Mouse (Mus musculus) kidney, postnatal 14 days (tissue): ENCODE data around the gene Ryr2.
"Not testable (repeated sequence)": the region's sequence is repeated elsewhere in the genome, so short reads cannot be mapped to it uniquely, and the experiment has no call there.

Experiments used
- DNase-seq: peaks from one replicate; pipeline ENCODE4 v3.0.0; 2022; ENCODE audit warnings: mixed read lengths

Ryr2 gene

DNA sequence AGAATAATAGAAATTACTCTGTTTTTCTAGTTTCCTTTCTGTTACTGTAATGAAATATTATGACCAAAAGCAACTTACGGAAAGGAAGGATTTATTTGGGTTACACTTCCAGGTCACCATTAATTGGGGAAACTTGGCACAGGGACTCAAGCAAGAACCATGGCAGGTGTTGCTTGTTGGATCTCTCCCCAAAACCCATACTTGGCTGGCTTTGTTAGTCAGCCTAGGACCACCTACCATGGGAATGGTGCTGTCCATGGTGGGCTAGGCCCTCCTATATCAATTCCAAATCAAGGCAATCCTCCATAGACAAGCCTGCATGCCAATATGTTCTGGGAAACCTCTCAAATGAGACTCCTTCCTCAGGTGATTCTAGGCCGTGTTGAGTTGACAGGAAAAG, 237.3 kb downstream of the Ryr2 start:
- DNase-seq = no peak

DNA sequence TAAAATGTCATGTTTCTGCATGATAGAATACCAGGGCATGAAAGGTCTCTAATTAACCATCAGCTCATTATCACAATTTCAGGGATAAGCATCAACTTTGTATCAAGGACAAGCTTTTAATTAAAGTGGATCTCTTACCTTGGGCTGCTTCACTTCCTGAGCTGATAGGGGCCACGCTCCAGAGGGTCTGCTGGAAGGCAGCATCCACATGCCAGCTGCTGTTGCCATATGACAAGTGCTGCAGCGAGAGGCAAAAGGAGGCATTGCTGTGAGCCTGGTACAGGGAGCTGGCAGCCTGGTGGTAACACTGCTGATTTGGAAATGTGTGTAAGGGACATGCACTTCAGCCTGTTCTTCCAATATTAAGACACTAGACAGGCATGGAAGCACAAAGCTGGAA, 237.8 kb downstream of the Ryr2 start:
- no peak for DNase-seq

DNA sequence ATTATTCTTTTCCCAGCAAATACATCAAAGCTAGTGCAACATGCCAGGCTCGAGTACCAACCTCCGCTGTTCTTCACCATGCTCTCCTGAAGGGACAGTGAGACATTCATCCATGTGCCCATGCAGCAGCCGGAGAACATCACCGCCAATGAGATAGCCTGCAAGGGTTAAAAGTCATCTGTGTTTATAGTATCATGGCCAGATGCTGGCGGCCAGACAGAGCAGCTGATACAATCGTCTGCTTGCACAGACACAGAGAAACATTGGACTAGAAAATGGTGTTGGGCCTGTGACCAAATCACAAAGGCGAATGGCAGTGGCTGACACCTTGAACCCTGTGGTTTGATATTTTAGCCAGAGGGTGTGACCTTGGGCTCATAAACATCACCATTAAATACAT, 238.7 kb downstream of the Ryr2 start:
- peak; percentile 2 for DNase-seq

DNA sequence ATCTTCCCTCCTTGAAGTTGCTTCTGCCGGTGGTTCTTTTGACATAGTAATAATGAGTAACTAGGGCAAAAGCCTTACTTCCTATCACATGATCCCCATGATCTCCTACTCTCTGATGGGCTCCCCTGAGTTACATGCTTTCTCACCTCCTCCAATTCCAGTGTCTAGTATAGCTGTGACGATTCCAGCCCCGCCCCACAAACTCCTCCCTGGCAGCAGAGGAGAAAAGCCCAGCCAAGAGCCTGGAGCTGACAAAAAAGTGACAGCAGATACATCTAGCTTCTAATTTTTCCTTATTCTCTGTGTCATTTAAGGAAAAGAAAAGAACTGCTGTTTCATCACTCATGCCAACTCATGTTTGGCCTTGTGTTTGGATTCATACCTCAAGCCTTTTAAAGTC, 241.5 kb downstream of the Ryr2 start:
- DNase-seq = no peak

DNA sequence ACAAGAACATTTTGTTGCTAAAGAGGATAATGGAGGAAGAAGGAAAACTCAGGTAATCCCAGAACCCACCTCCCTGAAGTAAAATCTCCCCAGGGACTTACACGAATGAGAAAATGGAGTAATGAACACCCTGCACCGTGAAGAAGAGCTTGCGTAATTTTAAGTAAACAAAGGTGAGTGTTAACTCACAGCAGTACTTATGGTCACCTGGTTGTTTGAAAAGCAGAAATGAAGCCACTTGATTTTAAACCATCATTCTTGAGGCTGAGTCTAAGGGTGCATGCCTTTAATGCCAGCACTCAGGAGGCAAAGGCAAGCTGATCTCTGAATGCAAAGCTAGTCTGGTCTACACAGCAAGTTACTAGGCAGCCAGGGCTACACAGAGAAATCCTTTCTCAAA, 255.1 kb downstream of the Ryr2 start:
- no peak for DNase-seq

DNA sequence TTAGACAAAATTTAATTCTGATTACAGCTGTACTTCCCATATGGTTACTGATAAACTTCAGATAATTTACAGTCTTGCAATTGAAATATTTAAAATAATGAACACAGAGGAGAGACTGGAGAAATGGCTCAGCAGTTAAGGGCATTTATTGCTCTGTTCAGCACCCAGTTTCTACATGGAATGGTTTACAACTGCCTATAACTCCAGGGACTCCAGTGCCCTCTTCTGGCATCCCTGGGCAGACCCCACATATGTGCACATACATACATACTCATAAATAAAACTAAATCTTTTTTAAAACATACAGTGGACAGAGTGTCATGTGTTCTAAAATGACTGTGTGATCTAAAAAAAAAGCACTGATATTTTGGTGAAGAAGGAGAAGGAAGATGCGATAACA, 262.9 kb downstream of the Ryr2 start:
- DNase-seq = no peak

DNA sequence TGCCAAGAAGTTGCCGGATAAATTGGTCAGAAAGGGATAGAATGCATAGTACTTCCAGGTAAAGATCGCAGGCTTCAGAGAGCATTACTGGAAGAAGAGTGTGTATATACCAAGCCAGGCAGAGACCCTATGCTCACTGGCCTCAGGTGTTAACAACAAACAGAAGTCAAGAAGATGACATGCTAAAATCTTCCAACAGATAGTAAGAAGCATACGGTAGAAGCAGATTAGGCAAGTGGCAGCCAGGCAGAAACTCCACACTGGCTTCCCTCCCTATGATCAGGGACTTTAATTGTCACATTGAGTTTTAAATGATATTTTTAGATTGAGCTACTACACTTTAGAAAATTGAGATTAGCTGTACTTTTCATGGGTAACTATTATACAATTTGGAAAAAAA, 268.9 kb downstream of the Ryr2 start:
- DNase-seq = no peak

DNA sequence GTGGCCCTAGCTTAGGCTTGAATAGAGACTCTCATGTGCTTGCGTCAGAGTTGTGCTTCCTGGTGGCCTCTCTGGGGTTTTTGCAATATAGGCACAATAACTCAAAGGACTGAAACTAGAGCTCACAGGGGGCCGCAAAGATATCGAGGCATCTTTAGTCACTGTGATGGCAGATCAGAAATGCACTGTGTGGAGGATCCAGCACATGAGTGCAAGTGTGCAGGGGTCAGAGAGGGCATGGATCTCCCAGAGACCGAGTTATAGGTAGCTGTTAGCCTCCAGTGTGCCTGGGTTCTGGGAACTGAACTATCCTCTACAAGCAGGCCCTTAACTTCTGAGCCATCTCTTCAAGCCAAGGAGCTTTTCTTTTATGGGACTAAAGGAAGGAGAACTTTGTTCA, 269.6 kb downstream of the Ryr2 start:
- DNase-seq = no peak

DNA sequence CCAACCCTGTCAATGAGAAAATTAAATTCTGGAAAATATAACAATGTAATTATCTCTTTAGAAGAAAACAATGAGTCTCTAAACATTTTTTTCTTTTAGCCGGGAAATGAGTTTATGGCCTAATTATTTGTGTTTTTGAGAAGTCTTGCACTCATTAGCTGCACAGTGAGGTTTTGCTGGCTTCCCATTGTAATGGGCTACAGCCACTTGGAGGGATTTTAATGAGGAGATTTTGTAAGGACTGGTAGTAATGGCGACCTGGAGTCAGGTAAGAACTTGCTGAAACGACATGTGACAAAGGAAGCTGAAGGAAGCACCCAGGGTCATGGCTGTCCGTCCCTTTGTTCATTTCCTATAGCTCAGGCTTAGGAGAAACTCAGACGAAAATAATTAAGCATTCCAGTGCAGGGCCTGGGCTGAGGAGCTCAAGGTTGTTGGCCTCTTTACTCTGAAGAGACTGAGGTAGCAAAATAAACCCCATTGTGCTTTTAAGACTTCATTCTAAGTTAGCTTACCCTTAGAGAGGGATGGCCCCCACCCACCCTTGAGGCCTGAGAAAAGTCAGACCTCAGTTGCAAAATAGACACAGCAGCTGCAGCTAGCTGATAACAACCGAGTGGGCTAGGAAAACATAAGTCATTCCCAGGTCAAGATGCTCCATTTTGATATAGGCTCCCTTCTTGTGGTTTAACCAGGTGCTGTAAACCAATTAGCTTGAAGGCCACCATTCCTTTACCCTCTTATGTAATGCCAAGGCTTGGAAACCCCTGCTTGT, 270.3 kb downstream of the Ryr2 start:
- no peak for DNase-seq

DNA sequence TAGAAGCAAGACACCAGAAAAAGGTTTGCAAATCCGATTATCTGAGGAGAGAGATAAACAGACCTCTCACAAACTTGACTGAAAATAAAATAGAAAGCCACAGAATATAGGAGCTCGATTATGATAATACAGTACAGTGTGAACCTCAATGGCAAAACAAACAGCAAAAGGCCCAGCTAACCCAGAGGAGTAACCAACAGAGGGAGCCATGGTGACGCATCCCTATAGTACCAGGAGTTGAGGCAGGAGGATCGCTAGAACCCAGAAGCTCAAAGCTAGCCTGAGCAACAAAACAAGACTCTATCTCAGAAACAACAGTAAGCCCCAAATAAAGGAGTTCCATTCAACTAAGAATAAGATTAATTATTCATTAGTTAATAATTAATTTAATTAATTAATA, 275.5 kb downstream of the Ryr2 start:
- no peak for DNase-seq

DNA sequence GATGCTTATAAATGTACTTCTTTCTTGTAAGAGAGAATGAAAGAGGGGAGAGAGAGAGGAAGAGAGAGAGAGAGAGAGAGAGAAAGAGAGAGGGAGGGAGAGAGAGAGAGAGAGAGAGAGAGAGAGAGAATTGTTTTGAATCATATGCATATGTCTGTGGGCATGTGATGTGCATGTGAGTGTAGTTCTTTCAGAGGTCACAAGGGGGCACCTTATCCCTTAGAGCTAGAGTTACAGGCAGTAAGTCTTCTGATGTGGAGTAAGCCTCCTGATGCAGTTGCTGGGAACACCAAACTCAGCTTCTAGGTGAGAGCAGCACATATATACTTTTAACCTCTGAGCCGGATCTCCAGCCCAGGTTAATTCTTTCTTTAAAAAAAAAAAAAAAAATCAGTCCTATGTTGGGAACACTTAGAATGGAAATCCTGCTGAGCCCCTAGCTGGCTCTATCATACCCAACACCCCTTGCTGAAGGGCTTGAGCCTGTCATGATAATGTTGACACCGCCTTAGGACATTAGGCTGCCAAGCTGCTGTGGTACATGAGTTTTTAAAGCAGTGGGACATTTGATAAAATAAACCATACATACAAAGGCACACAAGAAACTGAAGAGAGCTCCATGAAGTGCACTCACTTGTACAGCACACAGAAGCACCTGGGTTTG, 281.1 kb downstream of the Ryr2 start:
- DNase-seq = no peak

DNA sequence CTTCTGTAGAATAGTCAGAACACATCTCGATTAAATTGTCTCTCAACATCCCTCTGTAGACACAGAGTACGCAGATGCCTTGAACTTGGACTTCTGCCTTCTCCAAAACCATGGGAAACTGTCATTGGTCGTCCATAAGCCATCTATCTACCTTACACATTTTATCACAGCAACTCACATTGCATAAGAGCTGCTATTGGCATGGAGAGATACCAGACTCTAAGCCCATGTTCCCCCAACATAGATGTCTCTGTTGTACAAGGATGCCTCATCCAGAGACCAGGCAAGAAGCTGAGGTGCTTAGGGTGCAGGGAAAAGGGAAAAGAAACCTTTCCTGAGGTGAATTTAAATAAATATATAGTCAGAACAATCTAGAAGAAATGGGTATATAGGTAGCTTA, 288.0 kb downstream of the Ryr2 start:
- no peak for DNase-seq

DNA sequence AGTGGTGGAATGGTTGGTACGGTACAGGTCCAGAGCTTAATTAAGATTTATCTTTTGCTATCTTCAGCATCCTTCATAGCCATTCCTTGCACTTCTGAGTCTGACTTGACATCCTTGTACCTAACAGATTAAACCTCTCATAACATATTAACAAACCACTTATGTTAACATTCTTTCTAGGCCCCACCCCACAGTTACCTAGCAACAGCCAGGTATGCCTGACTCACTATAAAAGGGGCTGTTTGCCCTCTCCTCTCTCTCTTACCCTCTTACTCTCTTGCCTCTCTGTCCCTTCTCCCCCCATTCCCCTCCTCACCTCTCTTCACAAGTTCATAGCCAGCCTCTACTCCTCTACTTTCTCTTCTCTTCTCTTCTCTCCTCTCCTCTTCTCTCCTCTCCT, 297.4 kb downstream of the Ryr2 start:
- not testable (repeated sequence) for DNase-seq

DNA sequence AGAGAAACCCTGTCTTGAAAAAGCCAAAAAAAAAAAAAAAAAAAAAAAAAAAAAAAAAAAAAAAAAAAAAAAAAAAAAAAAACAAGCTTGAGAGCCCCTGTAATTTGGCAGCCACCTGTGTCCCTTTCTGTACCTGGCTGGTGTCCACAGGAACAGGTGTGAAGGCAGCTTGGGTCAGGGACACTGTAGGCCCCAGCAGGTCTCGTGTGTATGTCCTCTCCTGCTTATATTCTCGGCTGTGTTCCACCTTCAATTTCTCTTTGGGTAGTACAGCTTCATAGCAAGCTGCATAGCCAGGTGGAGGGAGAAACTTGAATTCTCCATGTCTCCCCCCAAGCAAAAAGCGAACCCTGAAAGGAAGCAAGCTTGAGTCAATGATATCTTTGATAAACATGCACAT, 314.2 kb downstream of the Ryr2 start:
- no peak for DNase-seq

DNA sequence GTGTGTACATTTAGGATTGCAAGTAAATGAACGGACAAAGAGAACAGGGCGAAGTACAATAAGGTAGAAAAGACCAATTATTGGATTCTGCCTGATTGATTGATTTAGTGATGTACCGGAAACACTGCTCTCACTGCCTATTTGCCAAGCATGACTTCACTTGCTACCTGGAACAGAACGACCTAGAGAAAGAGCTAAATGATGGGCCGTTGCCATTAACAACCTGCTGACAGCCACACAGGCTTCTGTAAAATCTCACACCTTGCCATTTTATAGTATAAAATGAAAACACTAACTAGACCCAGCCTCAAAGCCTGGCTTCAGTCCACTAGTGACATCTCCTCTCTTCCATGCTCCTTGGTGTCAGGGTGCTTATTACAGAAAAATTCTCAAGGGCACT, 316.2 kb downstream of the Ryr2 start:
- DNase-seq = no peak

DNA sequence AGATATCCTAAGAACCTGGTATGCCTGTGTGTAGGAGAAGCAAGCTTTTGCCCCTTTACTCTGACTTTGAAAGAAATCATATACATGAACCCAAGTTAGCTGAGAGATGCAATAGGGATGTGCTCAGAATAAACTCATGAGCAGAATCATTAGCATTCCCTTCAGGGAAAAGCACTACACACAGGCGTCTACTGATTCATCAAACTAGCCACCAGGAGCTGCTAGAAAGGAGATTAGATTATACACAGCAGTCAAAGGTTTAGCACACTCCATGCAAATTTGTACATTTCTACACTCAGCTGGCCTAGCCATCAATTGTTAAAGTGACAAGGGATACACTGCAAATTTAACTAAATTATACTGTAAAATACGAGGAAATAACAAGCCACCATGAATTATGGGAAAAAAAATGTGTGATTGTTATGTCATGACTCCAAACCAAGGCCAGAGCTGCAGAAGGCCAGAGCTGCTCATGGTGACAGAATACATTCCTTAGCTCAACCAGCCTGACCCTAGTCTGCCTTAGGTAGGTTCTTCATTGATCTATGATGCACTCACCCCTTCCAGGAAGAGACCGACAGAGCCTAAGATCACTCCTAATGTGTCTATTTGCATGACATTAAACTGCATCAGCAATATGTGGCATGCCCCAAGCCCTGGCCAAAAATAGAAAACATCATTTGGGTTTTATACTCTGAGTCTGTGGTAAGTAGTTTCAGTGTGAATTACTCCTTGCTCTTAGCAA, 324.2 kb downstream of the Ryr2 start:
- no peak for DNase-seq

DNA sequence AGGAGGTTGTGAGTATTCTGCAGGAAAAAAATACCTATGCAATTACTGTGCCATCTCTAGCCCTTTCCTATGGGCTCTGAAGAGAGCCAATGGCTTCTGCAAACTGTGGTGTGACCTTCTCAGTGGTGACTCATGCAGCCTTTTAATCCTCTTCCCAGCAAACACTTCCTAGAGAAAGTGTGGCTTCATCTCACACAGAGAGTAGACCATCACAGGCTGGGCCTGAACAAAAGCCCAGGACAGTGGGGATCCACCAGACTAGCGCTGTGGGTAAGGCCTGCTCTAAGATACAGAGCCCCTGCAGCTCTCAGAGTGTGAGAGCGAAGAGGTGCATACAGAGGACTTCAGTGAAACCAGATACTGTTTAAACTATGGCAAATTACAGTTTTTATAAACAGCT, 325.7 kb downstream of the Ryr2 start:
- DNase-seq = no peak

DNA sequence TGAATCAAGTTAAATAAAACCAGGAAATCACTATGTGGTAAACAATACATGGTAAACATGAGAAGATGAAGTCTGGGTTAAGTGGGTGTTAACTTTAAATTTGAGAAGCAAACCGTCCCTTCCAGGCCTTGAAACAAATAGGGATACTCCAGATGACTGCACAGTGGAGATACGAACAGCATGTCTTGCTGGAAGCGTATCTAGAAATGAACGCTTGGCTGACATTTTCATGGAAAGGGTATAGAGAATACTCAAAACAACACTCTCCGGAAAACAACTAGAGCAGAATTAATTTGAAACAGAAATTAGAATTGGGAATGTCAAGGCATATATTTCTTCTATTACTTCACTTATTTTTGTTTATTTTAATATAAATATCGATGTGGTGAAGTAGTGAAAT, 329.0 kb downstream of the Ryr2 start:
- no peak for DNase-seq

DNA sequence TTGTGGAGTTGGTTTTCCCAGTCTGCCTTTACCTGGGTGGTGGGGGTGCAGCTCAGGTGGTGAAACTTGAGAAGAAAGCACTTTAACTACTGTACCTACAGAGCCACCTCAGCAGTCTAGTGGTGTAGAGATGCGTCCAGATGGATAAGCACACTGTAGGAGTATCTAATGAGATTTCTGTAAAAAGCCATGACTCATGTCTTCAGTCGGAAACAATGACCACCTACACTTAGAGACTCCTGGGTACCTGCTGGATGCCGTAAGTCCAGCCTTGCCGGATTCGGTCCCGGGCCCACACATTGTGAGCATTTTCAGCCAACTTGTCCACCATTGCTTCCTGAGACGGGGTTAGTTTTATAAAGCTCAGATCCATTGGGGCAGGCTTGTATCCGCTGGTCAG, 334.6 kb downstream of the Ryr2 start:
- no peak for DNase-seq

DNA sequence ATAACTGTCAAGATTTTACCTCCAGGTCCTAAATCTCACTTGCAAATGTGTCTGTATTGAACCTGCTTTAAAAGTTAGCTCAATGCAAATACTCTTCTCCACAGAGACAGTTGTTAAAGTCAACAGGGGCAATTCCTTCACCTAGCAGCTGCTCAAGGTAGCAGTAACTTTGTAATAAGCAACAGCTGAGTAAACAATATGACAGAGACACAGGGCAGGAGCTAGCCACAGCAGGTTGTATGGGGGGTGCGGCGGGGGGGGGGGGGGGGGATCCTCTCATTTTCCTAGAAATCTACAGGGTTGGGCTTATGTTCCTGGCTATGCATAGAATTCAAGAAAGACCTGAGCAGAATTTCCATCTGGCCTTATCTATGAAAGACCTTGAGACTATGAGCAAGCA, 339.8 kb downstream of the Ryr2 start:
- no peak for DNase-seq

DNA sequence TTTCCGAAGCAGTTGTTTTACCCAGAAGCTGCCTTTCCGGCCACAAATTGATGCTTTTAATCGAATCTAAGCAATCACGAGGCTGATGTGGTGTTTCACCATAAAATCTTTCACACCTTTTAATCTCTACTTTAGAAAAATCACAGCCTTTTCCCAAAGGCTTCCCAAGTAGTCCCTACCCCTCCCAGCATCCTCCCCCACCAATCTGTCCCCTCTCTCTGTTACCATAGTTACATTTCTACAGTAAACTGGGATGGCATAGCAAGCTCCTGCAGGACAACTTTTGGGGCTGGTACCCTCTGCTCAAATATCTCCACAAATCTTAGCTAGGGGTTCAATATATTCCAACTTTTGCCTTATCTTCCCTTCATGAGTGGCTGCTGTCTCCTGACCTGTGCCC, 342.8 kb downstream of the Ryr2 start:
- DNase-seq = no peak

DNA sequence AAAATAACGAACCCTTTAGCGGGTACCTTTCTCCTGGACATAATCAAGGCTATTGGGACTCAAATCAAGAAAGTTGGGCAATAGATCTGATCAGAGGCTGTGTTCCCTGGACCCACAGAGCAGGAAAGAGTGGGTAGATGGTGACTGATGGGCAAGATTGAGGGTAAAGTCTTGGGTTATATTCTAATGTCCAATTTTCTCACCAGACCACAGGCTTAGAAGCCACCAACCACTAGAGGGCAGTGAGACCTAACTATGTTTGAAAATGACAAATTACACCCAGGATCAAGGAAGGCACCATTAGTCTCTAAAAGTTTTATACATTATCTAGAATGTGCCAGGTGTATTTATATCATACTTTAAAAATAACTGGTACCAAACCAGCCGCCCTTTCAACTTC, 343.6 kb downstream of the Ryr2 start:
- peak; percentile 22 for DNase-seq

DNA sequence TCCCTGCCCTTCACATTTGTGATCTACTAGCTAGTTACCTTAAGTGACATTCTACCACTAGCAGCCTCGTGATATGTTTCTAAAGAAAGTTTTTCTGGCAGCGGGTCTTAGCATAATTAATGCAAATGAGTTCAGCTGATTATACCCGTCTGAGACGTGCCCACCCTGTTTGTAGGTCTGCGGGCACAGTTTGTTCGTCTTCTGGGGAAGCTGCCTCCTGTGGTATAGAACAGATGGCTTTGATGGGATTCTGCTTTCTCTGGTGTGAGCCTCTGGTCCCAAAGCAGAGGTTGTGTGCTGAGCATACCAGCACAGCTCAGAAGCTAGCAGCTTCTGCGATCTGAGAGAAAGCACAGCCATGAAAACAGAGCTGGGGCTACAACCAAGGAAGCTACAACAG, 348.9 kb downstream of the Ryr2 start:
- DNase-seq = no peak

DNA sequence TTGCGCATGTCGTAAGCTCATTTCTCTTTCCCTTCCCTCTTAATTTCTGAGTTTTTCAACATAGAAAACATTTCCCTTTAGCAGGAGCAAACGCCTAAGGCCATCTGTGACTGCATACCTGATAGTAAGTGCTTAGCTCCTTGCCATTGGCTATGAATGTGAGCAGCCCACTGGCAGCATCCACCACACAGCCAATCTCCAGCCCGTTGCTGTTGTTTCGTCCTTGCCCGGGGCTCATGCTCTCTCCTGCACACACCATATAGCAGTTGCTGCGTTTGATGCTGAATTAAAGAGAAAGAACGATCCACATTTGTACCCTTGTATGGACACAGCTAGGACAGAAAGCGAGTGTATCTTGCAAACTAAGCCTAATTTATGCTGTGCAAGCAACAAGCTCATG, 361.3 kb downstream of the Ryr2 start:
- DNase-seq = no peak
